Mouse (Mus musculus): ENCODE measurements around the gene Mpig6b. TPM values are rescaled to one million over a fixed set of nuclear protein-coding genes. Genes with fewer than 3 reads are reported as not detected.
A peak's percentile ranks its signal among the peaks of the same experiment; 100 is the strongest.

Mpig6b gene
- polyA plus RNA-seq, 1 experiment: 0.48 TPM

GRCm38 (mm10) chr17:35058911-35059892 lies 6.8 kb downstream of the Mpig6b start, which contains the start of gene Ddah2:
Ddah2 (plus strand) TSS chr17:35059035.
- peak; percentile 67 for DNase-seq (ENCODE audit: low spot score)

- no peak for DNase-seq (ENCODE audit: low spot score)
Observed at GRCm38 (mm10) chr17:35058316-35058715, 7.7 kb downstream of the Mpig6b start.

GRCm38 (mm10) chr17:35057090-35057489 lies 8.9 kb downstream of the Mpig6b start:
- no peak for DNase-seq (ENCODE audit: low spot score)

GRCm38 (mm10) chr17:35055691-35056495 lies 10.1 kb downstream of the Mpig6b start:
- DNase-seq (ENCODE audit: low spot score): no peak

- no peak for DNase-seq (ENCODE audit: low spot score)
Observed at GRCm38 (mm10) chr17:35052271-35052798, 13.6 kb downstream of the Mpig6b start.

GRCm38 (mm10) chr17:35051156-35052086 lies 14.6 kb downstream of the Mpig6b start:
- no peak for DNase-seq (ENCODE audit: low spot score)

GRCm38 (mm10) chr17:35050126-35050750 lies 15.7 kb downstream of the Mpig6b start:
- peak; percentile 63 for DNase-seq (ENCODE audit: low spot score)

GRCm38 (mm10) chr17:35049561-35050016 lies 16.4 kb downstream of the Mpig6b start, which contains the start of gene Clic1:
Clic1 (plus strand) TSS chr17:35049966.
- DNase-seq (ENCODE audit: low spot score): no peak

GRCm38 (mm10) chr17:35048932-35049440 lies 17.0 kb downstream of the Mpig6b start:
- DNase-seq (ENCODE audit: low spot score): no peak

- no peak for DNase-seq (ENCODE audit: low spot score)
Observed at GRCm38 (mm10) chr17:35048149-35048931, 17.6 kb downstream of the Mpig6b start.

- no peak for DNase-seq (ENCODE audit: low spot score)
Observed at GRCm38 (mm10) chr17:35047688-35048087, 18.3 kb downstream of the Mpig6b start.

- peak; percentile 79 for DNase-seq (ENCODE audit: low spot score)
Observed at GRCm38 (mm10) chr17:35046681-35047455, 19.1 kb downstream of the Mpig6b start, which contains the start of gene Msh5. Msh5 (minus strand) TSS chr17:35046745.

- DNase-seq (ENCODE audit: low spot score): no peak
Observed at GRCm38 (mm10) chr17:35045807-35046680, 19.9 kb downstream of the Mpig6b start.

- no peak for DNase-seq (ENCODE audit: low spot score)
Observed at GRCm38 (mm10) chr17:35044904-35045806, 20.8 kb downstream of the Mpig6b start.

- no peak for DNase-seq (ENCODE audit: low spot score)
Observed at GRCm38 (mm10) chr17:35043794-35044193, 22.2 kb downstream of the Mpig6b start.

GRCm38 (mm10) chr17:35039121-35039873 lies 26.7 kb downstream of the Mpig6b start:
- DNase-seq (ENCODE audit: low spot score): no peak
